Mouse (Mus musculus): ENCODE measurements around the gene Srpk2.
"Not testable (repeated sequence)": the region's sequence is repeated elsewhere in the genome, so short reads cannot be mapped to it uniquely, and the experiment has no call there.

Gene Srpk2

DNA sequence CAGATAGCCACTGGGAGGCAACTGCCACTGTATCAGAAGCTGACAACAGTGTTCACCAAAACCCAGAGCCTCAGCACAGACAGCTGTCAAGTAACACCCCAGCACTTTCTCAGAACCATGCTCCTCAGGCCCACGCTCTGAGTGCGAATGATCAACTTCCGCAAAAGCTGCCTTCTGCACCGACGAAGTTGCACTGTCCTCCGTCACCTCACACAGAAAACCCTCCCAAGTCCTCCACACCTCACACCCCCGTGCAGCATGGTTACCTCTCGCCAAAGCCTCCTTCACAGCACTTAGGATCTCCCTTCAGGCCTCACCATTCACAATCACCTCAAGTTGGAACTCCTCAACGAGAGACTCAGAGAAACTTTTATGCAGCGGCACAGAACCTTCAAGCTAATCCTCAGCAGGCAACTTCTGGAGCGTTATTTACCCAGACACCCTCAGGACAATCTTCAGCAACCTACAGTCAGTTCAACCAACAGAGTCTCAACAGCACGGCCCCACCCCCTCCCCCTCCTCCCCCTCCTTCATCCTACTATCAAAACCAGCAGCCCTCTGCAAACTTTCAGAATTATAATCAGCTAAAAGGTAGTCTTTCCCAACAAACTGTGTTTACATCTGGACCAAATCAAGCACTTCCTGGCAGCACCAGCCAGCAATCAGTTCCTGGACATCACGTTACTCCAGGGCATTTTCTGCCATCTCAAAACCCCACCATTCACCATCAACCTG lies 182.7 kb downstream of the Srpk2 start:
- DNase-seq (ENCODE audit: low spot score) = no peak

DNA sequence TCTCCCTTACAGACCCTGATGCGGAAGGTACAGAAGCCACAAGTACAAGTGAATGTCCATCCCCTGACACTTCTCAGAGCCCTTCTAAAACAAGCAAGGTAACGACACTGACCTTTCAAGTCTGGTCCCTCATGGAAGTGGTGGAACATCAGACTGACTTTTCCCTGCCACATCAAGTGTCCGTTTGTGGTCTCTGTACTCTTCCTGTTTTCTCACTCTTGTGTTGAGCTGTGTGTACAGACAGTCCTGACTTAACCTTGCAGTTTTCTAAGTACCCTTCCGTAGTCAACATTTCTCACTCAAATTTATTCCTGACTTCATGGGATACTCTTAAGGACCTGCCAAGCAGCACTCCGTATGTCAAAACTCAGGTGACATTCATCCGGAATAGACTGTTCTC lies 183.7 kb downstream of the Srpk2 start:
- DNase-seq (ENCODE audit: low spot score) = no peak

DNA sequence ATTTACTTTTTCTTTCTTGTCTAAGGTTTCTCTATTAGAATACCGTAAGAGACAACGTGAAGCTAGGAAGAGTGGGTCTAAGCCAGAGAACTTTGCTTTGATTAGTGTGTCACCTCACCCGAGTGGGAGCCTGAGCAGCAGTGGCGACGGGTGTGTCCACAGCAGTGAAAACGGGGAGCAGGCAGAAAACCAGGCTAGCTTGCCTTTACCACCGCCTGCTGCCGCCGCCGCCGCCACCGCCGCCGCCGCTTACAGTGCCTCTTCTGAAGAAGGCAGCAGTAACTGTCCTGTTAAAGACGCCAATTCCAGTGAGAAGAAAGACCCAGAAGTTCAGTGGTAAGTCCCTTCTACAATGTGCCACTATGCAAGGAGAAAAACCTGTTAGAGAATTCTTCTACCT lies 185.2 kb downstream of the Srpk2 start:
- DNase-seq (ENCODE audit: low spot score) = no peak

DNA sequence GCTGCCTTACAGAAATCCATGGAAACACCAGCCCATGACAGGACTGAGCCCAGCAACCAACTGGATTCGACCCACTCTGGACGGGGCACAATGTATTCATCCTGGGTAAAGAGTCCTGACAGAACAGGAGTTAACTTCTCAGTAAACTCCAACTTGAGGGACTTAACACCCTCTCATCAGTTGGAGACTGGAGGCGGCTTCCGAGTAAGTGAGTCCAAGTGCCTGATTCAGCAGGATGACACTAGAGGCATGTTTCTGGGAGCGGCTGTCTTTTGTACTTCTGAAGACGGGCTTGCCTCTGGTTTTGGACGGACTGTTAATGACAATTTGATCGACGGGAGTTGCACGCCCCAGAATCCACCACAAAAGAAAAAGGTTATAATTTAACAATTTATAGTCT lies 186.5 kb downstream of the Srpk2 start:
- DNase-seq (ENCODE audit: low spot score) = no peak

DNA sequence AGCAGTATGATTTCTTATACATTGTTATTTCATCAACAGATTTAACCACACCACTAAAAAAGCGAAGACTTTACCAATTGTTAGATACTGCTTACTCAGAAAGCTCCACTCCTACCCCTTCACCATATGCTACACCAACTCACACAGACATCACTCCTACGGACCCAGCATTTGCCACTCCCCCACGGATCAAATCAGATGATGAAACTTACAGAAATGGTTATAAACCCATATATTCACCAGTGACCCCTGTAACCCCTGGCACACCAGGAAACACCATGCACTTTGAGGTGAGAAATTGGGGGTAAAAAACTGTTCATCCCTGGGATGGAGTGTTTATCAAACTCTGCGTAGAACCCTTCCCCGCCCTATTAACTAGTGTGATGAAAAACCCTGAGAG lies 187.5 kb downstream of the Srpk2 start:
- no peak for DNase-seq (ENCODE audit: low spot score)

DNA sequence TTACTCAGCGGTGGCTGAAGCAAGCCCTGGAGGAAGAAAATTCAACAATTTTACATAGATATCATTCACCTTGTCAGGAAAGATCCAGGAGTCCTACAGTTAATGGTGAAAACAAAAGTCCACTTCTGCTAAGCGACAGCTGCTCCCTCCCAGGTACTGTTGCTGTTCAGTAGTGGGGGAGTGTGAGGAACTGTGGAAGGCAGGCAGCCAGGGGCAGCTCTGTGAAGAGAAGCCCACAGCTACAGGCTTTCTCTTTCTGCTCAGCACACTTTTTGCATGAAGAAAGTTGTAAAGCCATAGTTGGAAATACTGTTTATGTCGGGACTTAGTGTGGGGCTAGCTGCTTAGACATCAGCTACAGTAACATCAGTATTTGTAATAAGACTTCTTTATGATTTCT lies 188.0 kb downstream of the Srpk2 start:
- DNase-seq (ENCODE audit: low spot score) = no peak

DNA sequence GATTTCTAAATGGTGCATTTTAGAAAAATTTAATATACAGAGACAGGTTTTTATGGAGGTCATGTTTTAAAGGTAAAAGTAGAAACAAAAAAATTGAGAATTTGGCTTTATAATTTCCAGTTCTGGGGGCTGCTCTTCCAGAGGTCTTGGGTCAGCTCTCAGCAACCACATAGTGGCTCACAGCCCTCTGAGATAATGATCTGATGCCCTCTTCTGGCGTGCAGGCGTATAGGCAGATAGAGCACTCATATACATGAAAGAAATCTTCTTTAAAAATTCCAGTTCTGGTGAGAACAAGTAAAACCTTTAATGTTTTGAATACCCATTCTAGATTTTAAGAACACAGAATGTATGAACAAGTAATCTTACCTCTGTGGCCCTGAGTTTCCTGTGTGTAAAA lies 193.6 kb downstream of the Srpk2 start:
- no peak for DNase-seq (ENCODE audit: low spot score)

DNA sequence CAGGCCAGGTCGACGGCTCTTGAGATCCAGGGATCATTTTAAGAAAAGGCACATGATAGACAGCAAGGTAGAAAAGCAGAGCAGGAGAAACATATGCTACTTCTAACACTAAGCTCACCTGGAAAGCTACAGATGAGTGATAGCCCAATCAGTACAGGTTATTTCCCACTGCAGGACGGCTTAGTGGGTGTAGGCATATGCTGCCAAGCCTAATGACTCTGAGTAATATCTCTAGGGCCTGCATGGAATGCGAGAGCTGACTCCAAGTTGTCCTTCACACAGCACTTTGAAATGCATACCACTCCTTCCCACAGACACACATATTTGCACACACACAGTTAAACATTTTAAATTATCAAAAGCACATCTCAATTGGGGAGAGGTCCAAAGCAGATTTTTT lies 195.2 kb downstream of the Srpk2 start:
- DNase-seq (ENCODE audit: low spot score) = no peak

DNA sequence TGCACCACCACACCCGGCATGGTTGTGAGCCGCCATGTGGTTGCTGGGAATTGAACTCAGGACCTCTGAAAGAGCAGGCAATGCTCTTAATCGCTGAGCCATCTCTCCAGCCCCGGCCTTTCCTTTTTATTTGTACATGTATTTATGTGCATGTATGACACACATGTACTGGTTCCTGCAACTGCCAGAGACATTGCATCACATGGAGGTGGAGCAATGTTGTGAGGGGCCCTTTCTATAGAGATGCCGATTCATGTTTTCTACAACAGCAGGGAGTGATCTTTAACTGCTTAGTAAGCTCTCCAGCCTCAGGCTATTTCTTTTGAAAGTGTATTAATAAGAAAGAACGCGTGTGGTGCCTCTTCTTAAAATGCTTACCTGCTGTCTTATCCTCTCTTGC lies 200.6 kb downstream of the Srpk2 start:
- DNase-seq (ENCODE audit: low spot score) = no peak

DNA sequence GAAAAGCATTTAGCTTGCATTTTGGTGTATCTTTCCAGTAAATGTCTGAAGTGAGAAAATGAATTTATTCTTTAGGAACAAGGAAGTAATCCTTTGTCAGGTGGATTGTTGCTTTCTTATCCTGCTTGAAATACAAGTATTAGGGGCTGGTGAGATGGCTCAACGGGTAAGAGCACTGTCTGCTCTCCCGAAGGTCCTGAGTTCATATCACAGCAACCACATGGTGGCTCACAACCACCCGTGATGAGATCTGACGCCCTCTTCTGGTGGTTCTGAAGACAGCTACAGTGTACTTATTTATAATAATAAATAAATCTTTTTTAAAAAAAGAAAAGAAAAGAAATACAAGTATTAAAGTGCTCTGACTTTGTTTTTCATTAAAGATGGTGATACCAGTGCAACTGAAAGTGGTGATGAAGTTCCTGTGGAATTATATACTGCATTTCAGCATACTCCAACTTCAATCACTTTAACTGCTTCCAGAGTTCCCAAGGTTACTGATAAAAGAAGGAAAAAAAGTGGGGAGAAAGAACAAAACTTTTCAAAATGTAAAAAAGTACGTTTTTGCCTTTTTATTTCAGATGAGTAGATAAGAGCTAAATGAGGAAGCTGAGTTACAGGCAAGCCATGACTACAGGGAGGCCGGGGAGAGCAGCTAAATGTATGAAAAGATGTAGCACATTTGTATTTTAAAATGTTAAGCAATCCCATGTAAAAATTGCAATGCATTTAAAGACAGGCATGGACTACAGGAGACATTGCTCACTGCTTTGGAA lies 211.1 kb downstream of the Srpk2 start:
- DNase-seq (ENCODE audit: low spot score) = no peak

DNA sequence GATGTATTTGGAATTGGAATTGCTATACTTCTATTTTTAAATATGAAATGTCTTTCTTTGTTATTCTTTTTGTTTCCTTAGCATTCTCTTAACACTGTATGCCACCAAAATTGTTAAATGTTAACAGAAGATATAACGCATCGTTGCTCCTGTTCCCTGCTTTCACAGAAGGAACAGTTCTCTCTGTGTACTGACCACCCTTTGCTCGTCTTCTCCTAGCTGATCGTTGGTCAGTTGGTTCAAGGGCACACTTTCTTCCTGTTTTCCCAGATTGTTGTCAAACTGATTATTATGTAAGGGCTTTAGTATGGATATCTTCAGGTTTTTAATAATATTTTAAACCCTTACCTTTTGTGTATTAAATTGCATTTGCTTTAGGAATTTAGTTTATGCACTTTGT lies 217.9 kb downstream of the Srpk2 start:
- no peak for DNase-seq (ENCODE audit: low spot score)

DNA sequence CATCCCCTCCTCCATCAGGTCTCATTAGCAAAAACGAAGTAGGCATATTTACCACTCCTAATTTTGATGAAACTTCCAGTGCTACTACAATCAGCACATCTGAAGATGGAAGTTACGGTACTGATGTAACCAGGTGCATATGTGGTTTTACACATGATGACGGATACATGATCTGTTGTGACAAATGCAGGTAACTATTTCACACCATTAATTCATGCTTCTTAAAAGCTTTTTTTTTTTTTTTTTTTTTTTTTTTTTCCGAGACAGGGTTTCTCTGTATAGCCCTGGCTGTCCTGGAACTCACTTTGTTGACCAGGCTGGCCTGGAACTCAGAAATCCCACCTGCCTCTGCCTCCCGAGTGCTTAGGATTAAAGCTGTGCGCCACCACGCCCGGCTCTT lies 219.7 kb downstream of the Srpk2 start:
- no peak for DNase-seq (ENCODE audit: low spot score)

DNA sequence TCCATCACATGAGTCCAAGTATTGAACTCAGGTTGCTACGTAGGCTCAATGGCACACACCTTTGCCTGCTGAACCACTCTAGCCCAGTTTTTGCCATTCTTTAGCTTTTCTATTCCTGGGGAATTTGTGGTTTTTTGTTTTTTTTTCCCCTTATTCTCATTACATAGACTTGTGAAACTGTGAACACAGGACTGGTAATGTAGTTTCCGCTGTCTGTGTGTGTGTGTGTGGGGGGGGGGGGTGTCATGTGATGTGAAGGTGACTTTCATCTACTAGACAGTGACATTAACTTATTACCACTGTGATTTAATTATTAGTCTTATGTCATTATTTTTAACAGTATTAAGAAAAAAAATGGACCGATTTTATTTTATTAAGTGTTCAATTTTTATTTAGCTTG lies 220.2 kb downstream of the Srpk2 start:
- no peak for DNase-seq (ENCODE audit: low spot score)

DNA sequence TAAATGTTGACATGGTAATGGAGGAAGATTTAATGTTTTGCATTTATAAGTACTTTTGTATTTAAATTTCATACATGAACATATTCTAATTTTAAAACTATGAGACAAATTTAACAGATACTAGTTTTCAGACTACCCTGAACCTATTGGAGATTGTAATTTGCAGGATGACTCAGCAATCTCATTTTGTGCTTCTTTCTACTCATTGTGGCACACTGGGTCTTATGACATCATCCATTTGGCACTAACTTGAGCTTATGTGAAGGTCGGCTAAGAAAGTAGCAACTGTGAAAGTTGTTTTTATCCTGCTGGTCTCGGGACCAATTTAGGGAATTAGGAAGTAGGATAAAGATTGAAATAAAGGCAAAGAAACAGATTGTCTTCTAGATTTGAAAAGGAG lies 222.7 kb downstream of the Srpk2 start:
- no peak for DNase-seq (ENCODE audit: low spot score)

DNA sequence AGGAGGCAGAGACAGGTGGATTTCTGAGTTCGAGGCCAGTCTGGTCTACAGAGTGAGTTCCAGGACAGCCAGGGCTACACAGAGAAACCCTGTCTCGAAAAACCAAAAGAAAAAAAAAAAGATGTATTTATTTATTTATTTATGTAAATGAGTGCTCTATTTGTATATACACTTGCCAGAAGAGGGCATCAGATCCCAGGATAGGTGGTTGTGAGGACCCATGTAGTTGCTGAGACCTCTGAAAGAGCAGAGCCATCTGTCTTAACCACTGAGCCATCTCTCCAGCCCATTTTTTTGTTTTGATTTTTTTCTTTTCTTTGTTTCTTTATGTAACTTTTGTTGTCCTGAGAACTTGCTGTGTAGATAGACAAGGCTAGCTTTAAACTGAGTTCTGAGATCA lies 230.9 kb downstream of the Srpk2 start:
- not testable (repeated sequence) for DNase-seq (ENCODE audit: low spot score)

All from yolk sac, embryonic 10.5 days (tissue).